Mouse (Mus musculus) kidney, postnatal 0 days (tissue): ENCODE results near the gene Entpd2. TPM values are rescaled to one million over a fixed set of nuclear protein-coding genes. Genes with fewer than 3 reads are reported as not detected.

ENCODE experiments used
- ATAC-seq: fragments of 200-750 bp; cut with Nextera tagmentation; replicated peaks from 2 replicates; pipeline ENCODE4 v1.8.0; 2017; ENCODE audit warnings: low read depth, moderate number of reproducible peaks, moderate TSS enrichment, moderate library complexity; ENCODE audit not compliant: low FRiP score
- DNase-seq: peaks from one replicate; pipeline ENCODE4 v3.0.0-alpha.2; 2016; ENCODE audit warnings: low spot score
- H3K27ac ChIP-seq: fragments of 300-500 bp; sonication (generic); 2 replicates; pipeline ENCODE4 v1.5.1; 2014; ENCODE audit warnings: mild to moderate bottlenecking
- H3K27me3 ChIP-seq: fragments of 300-500 bp; sonication (generic); 2 replicates; pipeline ENCODE4 v1.6.1; 2014; ENCODE audit warnings: low read length, mixed read lengths; ENCODE audit not compliant: insufficient read depth
- H3K36me3 ChIP-seq: fragments of 300-500 bp; sonication (generic); 2 replicates; pipeline ENCODE4 v1.6.1; 2014; ENCODE audit warnings: low read length, mixed read lengths; ENCODE audit not compliant: insufficient read depth
- H3K4me1 ChIP-seq: fragments of 300-500 bp; sonication (generic); replicated peaks from 2 replicates; pipeline ENCODE4 v1.6.1; 2014; ENCODE audit warnings: antibody characterized with exemption, low read length, mixed read lengths; ENCODE audit not compliant: insufficient read depth
- H3K4me2 ChIP-seq: fragments of 300-500 bp; sonication (generic); 2 replicates; pipeline ENCODE4 v1.6.1; 2014; ENCODE audit warnings: mild to moderate bottlenecking, low read length, moderate library complexity, mixed read lengths
- H3K4me3 ChIP-seq: fragments of 300-500 bp; sonication (generic); replicated peaks from 2 replicates; pipeline ENCODE4 v1.5.1; 2014; ENCODE audit warnings: low read depth, low read length
- H3K9ac ChIP-seq: fragments of 300-500 bp; sonication (generic); 2 replicates; pipeline ENCODE4 v1.6.1; 2014; ENCODE audit warnings: low read depth, low read length
- H3K9me3 ChIP-seq: fragments of 300-500 bp; sonication (generic); replicated peaks from 2 replicates; pipeline ENCODE4 v1.6.1; 2016; ENCODE audit warnings: low read length, inconsistent platforms, mixed read lengths
- CTCF ChIP-seq: IDR thresholded peaks from 2 replicates; pipeline ENCODE4 v1.5.1; 2016; ENCODE audit warnings: antibody characterized with exemption, low read depth, mild to moderate bottlenecking, moderate library complexity
- WGBS: fragments of 180-500 bp; shearing (Covaris S2); extraction: QIAGEN DNeasy Blood & Tissue Kit; methylation state at CpG from one replicate; pipeline ENCODE4 v1.1.7; 2014; 5-methylcytosine and 5-hydroxymethylcytosine counted together
- polyA plus RNA-seq: library from polyadenylated mRNA; unstranded; fragments of >200 nt; fragmentation: Nextera tagmentation; extraction: Ambion mirVana; gene quantifications from 2 replicates; pipeline ENCODE4 v1.2.1, GENCODE M21; 2015

Gene Entpd2
- polyA plus RNA-seq, 1 experiment from 2014 or later = 6.9 TPM

- no peak for TF ChIP-seq CTCF
- no peak overlapping the region for H3K4me3 ChIP-seq
Measured at GRCm38 (mm10) chr2:25430395-25431233, 34.9 kb downstream of the Entpd2 start.

GRCm38 (mm10) chr2:25431308-25431855 lies 35.7 kb downstream of the Entpd2 start:
- Histone ChIP-seq H3K4me3 (no peak overlapping the region), H3K27me3 (no peaks in the 10 kb centered on the region), H3K4me2 (peak overlapping the region; percentile 98; the same call in 1 of the 2 replicates), H3K4me1 (peaks cover 23% of the 10 kb centered on the region; the same call in 1 of the 2 replicates), H3K27ac (peak overlapping the region; percentile 31; the same call in 1 of the 2 replicates), H3K9me3 (no peaks in the 10 kb centered on the region), H3K36me3 (0 out of 2 replicates have a peak, but pooled peaks cover 9% of the 10 kb centered on the region), H3K9ac (peak overlapping the region; percentile 18; the same call in 1 of the 2 replicates)
- no peak for DNase-seq
- 66% methylated on average over 6 of the region's 6 CpGs for WGBS
- ATAC-seq = no peak
- TF ChIP-seq CTCF = no peak

More at GRCm38 (mm10) chr2:25430395-25431233, 34.9 kb downstream of the Entpd2 start:
- WGBS = 37% methylated on average over 17 of the region's 17 CpGs
- Histone ChIP-seq H3K27me3 (no peaks in the 10 kb centered on the region), H3K9me3 (no peaks in the 10 kb centered on the region), H3K27ac (peak overlapping the region; percentile 31; the same call in 1 of the 2 replicates), H3K4me1 (peaks cover 23% of the 10 kb centered on the region; the same call in 1 of the 2 replicates), H3K9ac (peak overlapping the region; percentile 18; the same call in 1 of the 2 replicates), H3K4me2 (peak overlapping the region; percentile 98), H3K36me3 (0 out of 2 replicates have a peak, but pooled peaks cover under 1% of the 10 kb centered on the region)
- DNase-seq = peak; percentile 80
- ATAC-seq = peak; percentile 63

- peaks cover 23% of the 10 kb centered on the region; the same call in 1 of the 2 replicates for H3K4me1 ChIP-seq
- no peak overlapping the region for H3K9ac ChIP-seq
- no peak overlapping the region for H3K4me2 ChIP-seq
- no peak overlapping the region for H3K4me3 ChIP-seq
- H3K9me3 ChIP-seq = no peaks in the 10 kb centered on the region
- peaks cover 14% of the 10 kb centered on the region; the same call in 1 of the 2 replicates for H3K36me3 ChIP-seq
- 67% methylated on average over 11 of the region's 11 CpGs for WGBS
- no peak for DNase-seq
- H3K27me3 ChIP-seq = no peaks in the 10 kb centered on the region
- ATAC-seq = no peak
- no peak overlapping the region for H3K27ac ChIP-seq
- no peak for TF ChIP-seq CTCF
Measured at GRCm38 (mm10) chr2:25432326-25433098, 36.8 kb downstream of the Entpd2 start.

GRCm38 (mm10) chr2:25433101-25433500 lies 37.4 kb downstream of the Entpd2 start:
- H3K9me3 ChIP-seq = no peaks in the 10 kb centered on the region
- DNase-seq = no peak
- no peak for TF ChIP-seq CTCF
- no peak overlapping the region for H3K27ac ChIP-seq
- no peak overlapping the region for H3K9ac ChIP-seq
- WGBS = 82% methylated on average over 17 of the region's 17 CpGs
- H3K4me3 ChIP-seq = no peak overlapping the region
- H3K4me2 ChIP-seq = no peak overlapping the region
- no peak for ATAC-seq
- H3K36me3 ChIP-seq = peaks cover 18% of the 10 kb centered on the region; the same call in 1 of the 2 replicates
- peaks cover 23% of the 10 kb centered on the region; the same call in 1 of the 2 replicates for H3K4me1 ChIP-seq
- H3K27me3 ChIP-seq = no peaks in the 10 kb centered on the region

- no peak overlapping the region for H3K4me3 ChIP-seq
- no peaks in the 10 kb centered on the region for H3K27me3 ChIP-seq
- 84% methylated on average over 8 of the region's 8 CpGs for WGBS
- peaks cover 23% of the 10 kb centered on the region; the same call in 1 of the 2 replicates for H3K36me3 ChIP-seq
- peaks cover 20% of the 10 kb centered on the region; the same call in 1 of the 2 replicates for H3K4me1 ChIP-seq
- ATAC-seq (no peak), DNase-seq (no peak)
- H3K4me2 ChIP-seq = no peak overlapping the region
- no peak for TF ChIP-seq CTCF
- H3K9me3 ChIP-seq = no peaks in the 10 kb centered on the region
- H3K9ac ChIP-seq = no peak overlapping the region
- no peak overlapping the region for H3K27ac ChIP-seq
Measured at GRCm38 (mm10) chr2:25434292-25434691, 38.6 kb downstream of the Entpd2 start.
